Mouse (Mus musculus) ES-E14 (cell line): ENCODE data around the gene Inmt.

ENCODE experiments used
- CHD2 ChIP-seq: IDR thresholded peaks from 2 replicates; pipeline ENCODE4 v1.6.1; 2014; ENCODE audit warnings: mild to moderate bottlenecking, low read depth, low read length, inconsistent platforms
- MAFK ChIP-seq: IDR thresholded peaks from 2 replicates; pipeline ENCODE4 v1.6.1; 2014; ENCODE audit warnings: mild to moderate bottlenecking, low read depth, low read length, inconsistent platforms; ENCODE audit not compliant: insufficient read depth

DNA sequence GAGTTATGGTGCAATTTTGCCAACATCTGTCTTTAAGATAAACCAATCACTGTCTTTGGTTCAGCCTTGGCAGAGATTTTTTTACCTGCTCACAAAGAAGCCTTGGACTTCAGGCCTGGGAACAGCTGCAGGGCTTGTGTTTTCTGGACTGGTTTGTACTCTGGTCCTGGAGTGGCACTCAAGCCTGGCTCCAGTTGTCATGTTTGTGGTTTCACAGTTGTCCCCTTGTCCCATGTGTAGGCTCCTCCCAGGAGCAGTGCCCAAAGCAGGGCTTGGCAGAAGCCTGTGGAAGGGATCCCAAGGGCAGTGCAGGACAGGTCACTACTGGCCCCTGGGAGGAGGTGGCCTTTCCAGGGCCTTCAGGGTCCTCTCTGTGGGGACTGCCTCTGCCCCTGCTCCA, 36.5 kb downstream of the Inmt start:
- no peak for TF ChIP-seq CHD2
- no peak for TF ChIP-seq MAFK
